Mouse (Mus musculus) brain, embryonic 14.5 days (tissue): ENCODE measurements around the gene Abcg5.

ENCODE experiments used
- CTCF ChIP-seq: fragments of 200-500 bp; IDR thresholded peaks from 2 replicates; pipeline ENCODE4 v1.5.1; 2012; ENCODE audit warnings: inconsistent platforms, mild to moderate bottlenecking, moderate library complexity, borderline replicate concordance; ENCODE audit not compliant: insufficient read depth, insufficient read length; ENCODE audit errors: extremely low read depth
- POLR2A ChIP-seq: fragments of 200-500 bp; IDR thresholded peaks from 2 replicates; pipeline ENCODE4 v1.6.1; 2012; ENCODE audit warnings: mild to moderate bottlenecking, inconsistent platforms, borderline replicate concordance; ENCODE audit not compliant: poor library complexity, insufficient read depth, insufficient read length, severe bottlenecking; ENCODE audit errors: extremely low read depth

- TF ChIP-seq POLR2A (no peak), CTCF (no peak)
Measured at GRCm38 (mm10) chr17:84667848-84668247, 15.0 kb downstream of the Abcg5 start.
